Mouse (Mus musculus): ENCODE results near the gene Ergic1. TPM values are rescaled to one million over a fixed set of nuclear protein-coding genes. Genes with fewer than 3 reads are reported as not detected.
A peak's percentile ranks its signal among the peaks of the same experiment; 100 is the strongest.

Ergic1 gene
- polyA plus RNA-seq, 1 experiment from 2014 or later: 126 TPM

- no peak for ATAC-seq (ENCODE audit: low FRiP score, low read depth)
- Histone ChIP-seq H3K4me1 (peaks cover 16% of the 10 kb centered on the region), H3K27ac (no peak overlapping the region), H3K9me3 (no peaks in the 10 kb centered on the region), H3K36me3 (peaks cover 21% of the 10 kb centered on the region), H3K9ac (no peak overlapping the region), H3K27me3 (no peaks in the 10 kb centered on the region), H3K4me2 (replicated peaks) (no peak overlapping the region), H3K4me3 (no peak overlapping the region)
- WGBS: 90% methylated on average over 17 of the region's 17 CpGs
These were observed 125.2 kb downstream of the Ergic1 start for GRCm38 (mm10) chr17:26686334-26687000.

GRCm38 (mm10) chr17:26688795-26689735 lies 127.8 kb downstream of the Ergic1 start:
- Histone ChIP-seq H3K4me1 (peaks cover 16% of the 10 kb centered on the region), H3K27me3 (no peaks in the 10 kb centered on the region), H3K27ac (peak overlapping the region; percentile 58; the same call in 1 of the 2 replicates), H3K9me3 (no peaks in the 10 kb centered on the region), H3K4me2 (replicated peaks) (no peak overlapping the region), H3K36me3 (peaks cover 15% of the 10 kb centered on the region), H3K4me3 (no peak overlapping the region), H3K9ac (no peak overlapping the region)
- ATAC-seq (ENCODE audit: low FRiP score, low read depth): no peak
- 55% methylated on average over 8 of the region's 8 CpGs for WGBS

- Histone ChIP-seq H3K27ac (peak overlapping the region; percentile 52; the same call in 1 of the 2 replicates), H3K27me3 (no peaks in the 10 kb centered on the region), H3K9me3 (no peaks in the 10 kb centered on the region), H3K36me3 (peaks cover 9% of the 10 kb centered on the region), H3K4me3 (no peak overlapping the region), H3K4me2 (replicated peaks) (no peak overlapping the region), H3K9ac (no peak overlapping the region), H3K4me1 (peaks cover 19% of the 10 kb centered on the region)
- no peak for ATAC-seq (ENCODE audit: low FRiP score, low read depth)
- WGBS: 80% methylated on average over 2 of the region's 2 CpGs
These were observed 128.5 kb downstream of the Ergic1 start for GRCm38 (mm10) chr17:26689810-26690209.

GRCm38 (mm10) chr17:26690236-26690635 lies 128.9 kb downstream of the Ergic1 start:
- 88% methylated on average over 5 of the region's 5 CpGs for WGBS
- Histone ChIP-seq H3K36me3 (peaks cover 5% of the 10 kb centered on the region; the same call in 1 of the 2 replicates), H3K4me2 (replicated peaks) (no peak overlapping the region), H3K27me3 (no peaks in the 10 kb centered on the region), H3K9me3 (no peaks in the 10 kb centered on the region), H3K27ac (no peak overlapping the region), H3K4me3 (no peak overlapping the region), H3K9ac (no peak overlapping the region), H3K4me1 (peaks cover 19% of the 10 kb centered on the region)
- no peak for ATAC-seq (ENCODE audit: low FRiP score, low read depth)

DNA sequence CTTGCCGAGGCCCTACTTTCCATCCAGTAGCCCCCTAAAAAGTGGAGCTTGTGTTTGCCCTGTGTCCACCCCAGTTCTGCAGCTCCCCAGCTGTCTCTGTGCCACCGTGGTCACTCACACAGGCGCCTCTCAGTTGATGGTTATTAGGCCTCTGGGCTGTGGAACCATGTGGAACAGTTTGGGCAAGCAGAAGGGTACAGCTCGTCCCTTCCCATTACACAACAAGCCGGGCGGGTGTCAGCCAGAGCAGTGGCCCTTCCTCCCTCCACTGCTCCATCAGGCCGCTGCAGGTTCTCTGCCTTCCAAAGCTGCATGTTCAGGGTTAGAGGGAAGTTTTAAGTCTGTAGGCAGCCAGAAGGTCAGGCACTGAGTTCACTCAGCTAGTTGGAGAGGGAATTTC lies 129.8 kb downstream of the Ergic1 start:
- no peak overlapping the region for H3K27ac ChIP-seq
- ATAC-seq (ENCODE audit: low FRiP score, low read depth): no peak
- no peaks in the 10 kb centered on the region for H3K27me3 ChIP-seq
- 87% methylated on average over 7 of the region's 7 CpGs for WGBS
- H3K4me2 ChIP-seq (replicated peaks): no peak overlapping the region
- H3K9ac ChIP-seq: no peak overlapping the region
- H3K4me1 ChIP-seq: peaks cover 19% of the 10 kb centered on the region
- H3K9me3 ChIP-seq: no peaks in the 10 kb centered on the region
- no peak overlapping the region for H3K4me3 ChIP-seq
- peaks cover 6% of the 10 kb centered on the region for H3K36me3 ChIP-seq

GRCm38 (mm10) chr17:26693424-26693823 lies 132.1 kb downstream of the Ergic1 start:
- peaks cover 27% of the 10 kb centered on the region for H3K36me3 ChIP-seq
- no peak overlapping the region for H3K4me2 ChIP-seq (replicated peaks)
- no peak overlapping the region for H3K4me3 ChIP-seq
- H3K9ac ChIP-seq: no peak overlapping the region
- WGBS: 80% methylated on average over 7 of the region's 7 CpGs
- peaks cover 18% of the 10 kb centered on the region for H3K4me1 ChIP-seq
- no peak for ATAC-seq (ENCODE audit: low FRiP score, low read depth)
- no peak overlapping the region for H3K27ac ChIP-seq
- H3K27me3 ChIP-seq: no peaks in the 10 kb centered on the region
- H3K9me3 ChIP-seq: no peaks in the 10 kb centered on the region

GRCm38 (mm10) chr17:26694171-26694570 lies 132.9 kb downstream of the Ergic1 start:
- no peak for ATAC-seq (ENCODE audit: low FRiP score, low read depth)
- Histone ChIP-seq H3K4me1 (peaks cover 10% of the 10 kb centered on the region), H3K27ac (0 out of 2 replicates have a peak overlapping the region, but pooled peaks have one; percentile 10), H3K9me3 (no peaks in the 10 kb centered on the region), H3K36me3 (peaks cover 34% of the 10 kb centered on the region), H3K4me3 (no peak overlapping the region), H3K9ac (no peak overlapping the region), H3K27me3 (no peaks in the 10 kb centered on the region), H3K4me2 (replicated peaks) (no peak overlapping the region)
- 81% methylated on average over 7 of the region's 7 CpGs for WGBS

- Histone ChIP-seq H3K4me2 (replicated peaks) (no peak overlapping the region), H3K9me3 (no peaks in the 10 kb centered on the region), H3K27ac (no peak overlapping the region), H3K4me3 (no peak overlapping the region), H3K36me3 (peaks cover 44% of the 10 kb centered on the region), H3K4me1 (0 out of 2 replicates have a peak, but pooled peaks cover 3% of the 10 kb centered on the region), H3K9ac (no peak overlapping the region), H3K27me3 (no peaks in the 10 kb centered on the region)
- ATAC-seq (ENCODE audit: low FRiP score, low read depth): no peak
- WGBS: 97% methylated on average over 3 of the region's 3 CpGs
These were observed 133.9 kb downstream of the Ergic1 start for GRCm38 (mm10) chr17:26695193-26695592.

DNA sequence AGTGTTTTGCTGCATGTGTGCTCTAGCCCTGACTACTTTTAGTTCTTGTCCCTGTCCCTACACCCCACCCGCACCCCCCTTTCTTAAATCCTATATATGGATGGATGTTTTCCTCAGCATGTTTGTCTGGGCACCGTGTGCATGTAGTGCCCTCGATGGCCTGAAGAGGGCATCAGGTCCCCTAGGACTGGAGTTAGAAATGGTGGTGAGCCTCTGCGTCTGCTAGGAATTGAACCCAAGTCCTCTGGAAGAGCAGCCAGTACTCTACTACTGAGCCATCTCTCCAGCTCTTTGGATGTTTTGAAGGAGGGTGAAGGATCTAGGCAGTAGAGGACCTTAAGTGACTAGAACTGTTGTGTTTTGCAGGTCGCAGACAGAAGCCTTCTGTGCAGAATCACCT lies 137.6 kb downstream of the Ergic1 start:
- no peak overlapping the region for H3K9ac ChIP-seq

DNA sequence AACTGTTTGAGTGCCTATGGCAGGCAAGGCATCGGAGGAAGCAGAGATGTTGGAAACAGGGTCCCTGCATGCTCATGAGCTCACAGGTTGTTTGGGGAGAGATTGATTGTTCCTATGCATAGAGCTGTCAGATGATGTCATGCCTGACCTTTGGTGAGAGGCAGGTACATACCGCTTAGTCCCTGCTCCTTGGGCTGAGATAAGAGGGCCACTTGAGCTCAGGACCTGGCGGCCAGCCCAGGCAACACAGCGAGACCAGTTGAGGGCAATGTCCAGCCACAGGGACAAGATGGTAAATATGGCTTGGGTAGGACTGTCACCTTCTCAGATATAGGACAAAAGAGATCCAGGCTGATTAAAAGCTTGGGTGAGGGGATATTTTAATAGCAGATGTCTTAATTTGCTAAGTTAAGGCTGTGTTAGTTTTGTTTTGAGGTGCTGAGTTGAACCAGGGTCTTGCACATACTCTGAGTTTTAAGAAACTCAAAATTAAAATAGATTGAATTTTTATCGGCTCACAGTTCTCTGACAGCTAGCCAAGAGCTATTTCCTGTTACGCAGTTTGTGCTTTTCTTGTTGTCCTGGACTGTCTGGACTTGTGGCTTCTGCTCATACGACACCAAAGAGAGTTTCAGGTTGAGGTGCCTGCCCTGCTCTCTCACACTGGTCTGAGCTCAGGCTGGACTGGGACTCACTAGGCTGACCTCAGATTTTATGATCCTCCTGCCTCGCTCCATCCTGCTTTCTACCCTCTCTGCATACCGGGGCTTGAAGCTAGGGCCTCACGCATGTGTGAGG lies 138.7 kb downstream of the Ergic1 start:
- no peak overlapping the region for H3K4me3 ChIP-seq
- no peak for ATAC-seq (ENCODE audit: low FRiP score, low read depth)
- H3K4me1 ChIP-seq: no peaks in the 10 kb centered on the region
- H3K9me3 ChIP-seq: no peaks in the 10 kb centered on the region
- H3K27me3 ChIP-seq: no peaks in the 10 kb centered on the region
- WGBS: 91% methylated on average over 10 of the region's 10 CpGs
- H3K36me3 ChIP-seq: peaks cover 57% of the 10 kb centered on the region
- no peak overlapping the region for H3K9ac ChIP-seq
- H3K4me2 ChIP-seq (replicated peaks): no peak overlapping the region
- H3K27ac ChIP-seq: no peak overlapping the region

More for the DNA sequence above, 137.6 kb downstream of the Ergic1 start:
- Histone ChIP-seq H3K4me3 (no peak overlapping the region), H3K27me3 (no peaks in the 10 kb centered on the region), H3K36me3 (peaks cover 53% of the 10 kb centered on the region), H3K9me3 (no peaks in the 10 kb centered on the region), H3K4me1 (0 out of 2 replicates have a peak, but pooled peaks cover 3% of the 10 kb centered on the region), H3K27ac (no peak overlapping the region), H3K4me2 (replicated peaks) (no peak overlapping the region)
- ATAC-seq (ENCODE audit: low FRiP score, low read depth): no peak
- 87% methylated on average over 5 of the region's 5 CpGs for WGBS

GRCm38 (mm10) chr17:26701565-26701964 lies 140.3 kb downstream of the Ergic1 start:
- 84% methylated on average over 13 of the region's 13 CpGs for WGBS
- H3K4me1 ChIP-seq: no peaks in the 10 kb centered on the region
- H3K9me3 ChIP-seq: no peaks in the 10 kb centered on the region
- H3K9ac ChIP-seq: no peak overlapping the region
- no peak overlapping the region for H3K27ac ChIP-seq
- H3K27me3 ChIP-seq: no peaks in the 10 kb centered on the region
- H3K36me3 ChIP-seq: peaks cover 47% of the 10 kb centered on the region
- no peak overlapping the region for H3K4me2 ChIP-seq (replicated peaks)
- ATAC-seq (ENCODE audit: low FRiP score, low read depth): no peak
- no peak overlapping the region for H3K4me3 ChIP-seq

Measured in limb, embryonic 13.5 days (tissue).